Mouse (Mus musculus) left cerebral cortex, adult 11 months (tissue): ENCODE measurements around the gene Ptrh1.
A peak's percentile ranks its signal among the peaks of the same experiment; 100 is the strongest.

Experiments used
- DNase-seq: peaks from one replicate; pipeline ENCODE4 v3.0.0; 2022; ENCODE audit warnings: low spot score

Gene Ptrh1

DNA sequence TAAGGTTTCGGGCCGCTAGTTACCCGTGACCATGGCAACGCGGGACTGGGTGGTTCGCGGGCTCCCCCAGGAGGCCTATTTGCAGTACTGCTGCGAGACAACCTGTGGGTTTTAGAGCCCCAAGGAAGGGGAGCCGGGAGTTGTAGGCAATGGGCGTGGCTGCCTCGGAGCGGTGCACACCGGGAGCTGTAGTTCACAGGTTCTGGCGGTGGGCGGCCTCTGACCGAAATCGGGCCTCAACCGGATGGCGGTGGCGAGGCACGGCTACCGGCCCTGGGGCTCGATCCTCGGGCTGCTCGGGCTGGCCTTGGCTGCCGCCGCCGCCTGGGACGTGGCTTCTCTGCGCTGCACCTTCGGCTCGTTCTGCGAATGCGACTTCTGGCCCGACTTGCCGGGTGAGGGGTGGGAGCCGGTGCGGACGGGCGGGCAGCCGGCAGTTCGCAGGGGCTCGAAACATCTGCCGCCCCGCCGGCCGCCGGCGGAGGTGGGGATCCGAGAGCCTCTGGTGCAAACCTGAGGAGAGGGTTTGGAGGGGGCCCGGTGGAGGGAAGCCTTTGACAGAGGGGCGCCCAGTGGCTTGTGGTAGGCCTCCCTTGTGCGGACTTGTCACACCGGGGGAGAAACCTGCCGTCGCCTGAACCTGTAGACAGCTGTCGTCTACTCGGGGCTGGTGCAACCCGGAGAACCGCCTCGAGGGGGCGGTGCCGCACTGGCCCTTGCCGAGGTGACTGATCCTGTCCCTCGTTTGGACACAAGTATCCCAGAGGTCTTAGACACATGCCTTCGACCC is 18.3 kb upstream of the Ptrh1 start, which contains the start of gene Tor2a:
Gene Tor2a (plus strand): TSS at position 179 of the 790 bp plus-strand sequence.
- DNase-seq = peak; percentile 96

DNA sequence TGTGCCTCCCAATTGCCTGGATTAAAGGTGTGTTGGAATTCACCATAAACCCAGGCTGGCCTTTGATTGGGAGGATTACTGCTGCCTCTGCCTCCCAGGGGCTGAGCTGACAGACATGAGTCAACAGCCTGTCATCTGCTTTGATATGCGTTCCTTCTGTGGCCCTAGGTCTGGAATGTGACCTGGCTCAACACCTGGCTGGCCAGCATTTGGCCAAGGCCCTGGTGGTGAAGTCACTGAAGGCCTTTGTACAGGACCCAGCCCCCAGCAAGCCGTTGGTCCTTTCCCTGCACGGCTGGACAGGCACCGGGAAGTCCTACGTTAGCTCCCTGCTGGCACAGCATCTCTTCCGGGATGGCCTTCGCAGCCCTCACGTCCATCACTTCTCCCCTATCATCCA is 17.1 kb upstream of the Ptrh1 start:
- no peak for DNase-seq

DNA sequence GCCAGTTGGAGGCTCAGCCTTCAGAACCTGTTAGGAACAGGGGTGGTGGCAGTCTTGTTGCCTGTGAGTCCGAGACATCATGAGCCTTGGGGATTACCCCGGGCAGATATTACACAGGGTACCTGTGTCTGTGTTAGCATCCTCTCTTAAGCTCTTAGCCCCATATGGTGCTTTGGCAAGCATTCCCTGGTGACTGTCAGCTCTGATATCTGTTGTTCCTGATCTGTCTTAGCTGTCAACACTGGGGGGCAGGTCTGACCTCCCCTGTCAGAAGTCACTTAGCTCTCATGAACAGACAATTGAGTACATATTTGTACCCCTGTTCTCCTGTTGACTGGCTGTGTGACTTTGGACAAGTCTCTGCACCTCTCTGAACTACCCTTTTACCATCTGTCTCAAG is 16.6 kb upstream of the Ptrh1 start:
- no peak for DNase-seq

DNA sequence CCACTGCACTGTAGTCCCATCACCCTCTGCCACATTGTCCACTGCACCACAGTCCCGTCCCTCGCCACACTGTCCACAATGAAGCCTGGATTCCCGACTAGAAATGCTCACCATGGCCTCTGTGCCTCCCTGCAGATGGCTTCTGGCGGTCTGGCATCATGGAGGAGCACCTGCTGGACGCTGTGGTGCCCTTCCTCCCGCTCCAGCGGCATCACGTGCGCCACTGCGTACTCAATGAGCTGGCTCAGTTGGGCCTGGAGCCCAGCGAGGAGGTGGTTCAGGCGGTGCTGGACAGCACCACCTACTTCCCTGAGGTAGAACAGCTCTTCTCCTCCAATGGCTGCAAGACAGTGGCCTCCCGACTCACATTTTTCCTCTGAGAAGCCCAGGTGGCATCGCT is 14.2 kb upstream of the Ptrh1 start:
- DNase-seq = no peak

DNA sequence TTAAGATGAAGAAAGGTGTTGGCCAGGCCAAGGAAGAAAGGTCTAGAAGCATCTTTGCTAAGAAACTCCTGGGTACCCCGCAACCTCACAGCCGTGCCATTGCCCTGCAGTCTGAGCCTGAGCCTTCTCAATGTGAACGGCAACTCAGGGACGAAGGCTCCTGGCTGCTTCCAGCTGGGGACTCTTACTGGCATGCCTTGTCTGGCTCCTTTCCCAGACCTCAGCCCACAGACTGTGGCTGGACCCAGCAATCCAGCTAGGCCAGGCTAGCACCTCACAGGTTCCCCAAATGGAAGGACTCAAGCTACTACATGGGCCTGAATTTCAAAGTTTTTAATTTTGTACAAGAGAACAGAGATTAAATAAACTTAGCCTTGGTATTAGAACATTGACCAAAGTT is 13.7 kb upstream of the Ptrh1 start:
- DNase-seq = no peak

DNA sequence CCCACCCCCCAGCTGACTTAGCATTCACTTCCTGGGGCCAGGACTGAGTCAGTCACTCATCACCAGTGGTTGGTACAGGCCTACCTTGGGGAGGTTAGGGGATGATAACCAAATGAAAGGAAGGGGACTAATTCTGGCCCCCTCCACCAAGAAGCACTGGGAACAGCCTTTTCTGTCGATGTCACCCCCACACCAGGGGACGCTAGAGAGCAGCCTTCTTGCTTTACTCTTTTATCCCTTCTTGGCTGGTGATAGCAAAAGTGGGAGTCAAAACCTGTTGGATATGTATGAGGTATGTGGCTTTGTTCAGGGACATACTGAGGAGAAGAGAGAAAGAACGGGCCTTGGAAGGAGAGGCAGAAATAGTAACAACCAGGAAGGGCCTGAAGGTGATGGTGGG is 12.2 kb upstream of the Ptrh1 start:
- DNase-seq = no peak

DNA sequence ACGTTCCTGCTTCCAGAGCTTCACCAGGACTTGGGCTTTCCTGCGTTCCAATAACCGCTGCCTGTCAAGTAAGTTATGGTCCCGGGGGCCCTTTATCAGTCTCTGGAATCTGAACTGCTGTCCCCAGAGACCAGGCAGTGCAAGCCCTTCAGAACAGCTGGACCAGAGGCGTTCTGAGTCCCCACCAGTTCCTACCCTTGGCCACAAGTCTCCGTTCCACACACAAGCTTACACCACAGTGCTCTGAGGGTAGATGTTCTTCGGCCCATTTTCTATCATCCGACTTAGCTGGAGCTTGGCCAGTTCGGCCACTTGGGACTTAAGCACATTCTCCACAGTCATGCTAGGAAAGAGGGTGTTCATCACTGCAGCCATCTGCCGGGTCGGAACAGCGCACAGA is 8.3 kb upstream of the Ptrh1 start:
- DNase-seq = no peak

DNA sequence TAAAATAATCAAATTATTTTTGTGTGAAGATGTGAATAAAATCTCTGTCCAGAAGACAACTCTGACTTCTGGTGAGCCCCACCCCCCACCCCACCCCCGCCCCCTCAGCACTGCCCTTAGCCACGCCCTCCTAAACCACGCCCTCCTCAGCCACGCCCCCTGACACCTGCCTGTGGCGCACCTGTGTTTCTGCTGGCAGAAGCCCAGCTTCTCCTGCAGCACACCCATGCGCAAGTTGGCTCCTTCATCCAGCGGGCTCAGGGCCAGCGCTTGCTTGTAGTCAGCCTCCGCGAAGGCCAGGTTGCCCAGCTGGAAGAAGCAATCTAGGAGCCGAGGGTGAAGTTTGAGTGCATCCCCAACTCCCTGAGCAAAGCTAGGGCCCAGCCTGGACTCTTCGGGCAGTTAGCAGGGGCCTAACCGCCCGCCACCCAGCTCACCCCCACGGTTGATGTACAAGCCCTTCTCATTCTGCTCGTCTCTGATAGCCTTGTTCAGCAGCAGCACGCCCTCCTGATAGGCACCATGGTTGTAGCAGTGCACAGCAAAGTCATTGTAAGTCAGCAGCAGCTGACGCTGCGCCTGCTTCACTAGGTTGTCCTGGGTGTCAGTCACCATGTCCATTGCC is 6.8 kb upstream of the Ptrh1 start:
- DNase-seq = no peak

DNA sequence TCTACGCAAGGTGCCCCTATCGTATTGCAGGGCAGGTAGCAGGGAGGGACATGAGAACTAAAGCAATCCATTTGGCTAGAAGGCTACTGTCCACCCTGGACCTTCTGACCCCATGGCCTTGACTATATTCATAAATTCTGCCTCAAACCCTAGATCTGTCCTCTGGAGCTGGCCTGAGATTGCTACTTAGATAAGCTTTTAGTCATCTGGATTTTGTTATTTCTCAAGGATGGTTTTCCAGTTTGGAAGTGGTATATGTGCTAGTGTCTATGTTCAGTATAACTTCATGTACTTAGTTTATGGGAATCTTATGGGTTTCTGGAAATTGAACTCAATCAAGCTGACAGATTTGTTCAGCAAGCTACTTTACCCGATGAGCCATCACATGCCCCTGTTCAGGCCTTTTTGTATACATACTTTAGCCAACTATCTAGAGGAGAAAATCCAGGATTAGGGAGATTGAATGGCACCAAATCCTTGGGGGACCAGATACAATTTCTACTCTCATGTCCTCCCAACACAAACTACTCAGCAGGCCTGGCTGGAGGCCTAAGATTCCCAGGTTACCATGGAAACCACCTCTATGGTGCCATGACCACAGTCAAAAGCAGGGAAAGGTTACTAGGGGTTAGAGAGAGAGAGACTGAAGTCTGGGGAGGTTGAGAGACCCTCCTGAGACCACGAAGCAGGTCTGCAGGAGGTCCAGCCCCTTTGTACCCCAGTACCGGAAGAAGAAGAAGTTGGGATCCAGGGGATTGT is 6.1 kb upstream of the Ptrh1 start:
- DNase-seq = no peak

DNA sequence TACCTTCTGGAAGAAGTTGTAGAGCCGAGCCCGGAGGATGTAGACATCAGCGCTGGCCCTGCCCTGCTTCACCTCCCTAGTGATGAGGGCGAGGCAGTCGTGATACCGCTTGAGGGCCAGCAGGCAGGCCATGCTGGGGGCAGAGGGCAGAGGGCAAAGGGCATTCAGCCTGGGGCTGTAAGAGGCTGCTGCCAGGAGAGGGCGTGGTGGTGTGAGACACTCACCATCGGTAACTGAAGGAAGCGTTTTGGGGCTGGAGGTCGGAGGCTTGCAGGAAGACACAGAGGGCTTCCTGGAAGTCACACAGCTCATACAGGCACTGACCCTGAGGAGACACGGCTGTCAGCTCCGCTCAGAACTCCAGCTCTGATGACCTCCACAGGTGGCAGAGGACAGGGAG is 3.7 kb upstream of the Ptrh1 start:
- DNase-seq = no peak

DNA sequence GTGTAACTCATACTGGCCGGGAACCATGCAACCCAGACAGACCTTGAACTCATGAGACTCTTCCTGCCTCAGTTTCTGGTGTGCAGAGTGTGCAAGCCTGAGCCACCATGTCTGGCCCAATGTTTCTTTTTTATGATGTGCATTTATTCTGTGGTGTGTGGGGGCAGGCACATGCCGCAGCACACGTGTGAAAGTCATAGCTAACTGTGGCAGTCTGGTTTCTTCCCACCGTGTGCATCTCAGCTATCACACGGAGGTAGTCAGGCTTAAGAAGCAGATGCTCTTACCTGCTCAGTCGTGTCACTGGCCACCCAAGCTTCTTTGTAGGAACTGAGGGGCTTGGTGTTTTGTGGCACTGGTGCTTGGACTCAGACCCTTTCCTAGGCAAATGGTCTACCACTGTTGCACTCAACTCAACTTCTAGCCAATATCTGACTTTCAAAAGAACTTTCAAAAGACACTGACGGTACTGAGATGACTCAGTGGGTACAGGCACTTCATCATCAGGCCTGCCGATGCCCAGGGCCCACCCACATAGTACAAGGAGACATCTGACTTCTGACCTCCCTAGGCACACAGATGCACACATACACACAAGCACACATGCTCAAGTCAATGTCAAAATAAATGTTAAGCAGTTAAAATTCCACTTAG is 2.8 kb upstream of the Ptrh1 start:
- DNase-seq = no peak

DNA sequence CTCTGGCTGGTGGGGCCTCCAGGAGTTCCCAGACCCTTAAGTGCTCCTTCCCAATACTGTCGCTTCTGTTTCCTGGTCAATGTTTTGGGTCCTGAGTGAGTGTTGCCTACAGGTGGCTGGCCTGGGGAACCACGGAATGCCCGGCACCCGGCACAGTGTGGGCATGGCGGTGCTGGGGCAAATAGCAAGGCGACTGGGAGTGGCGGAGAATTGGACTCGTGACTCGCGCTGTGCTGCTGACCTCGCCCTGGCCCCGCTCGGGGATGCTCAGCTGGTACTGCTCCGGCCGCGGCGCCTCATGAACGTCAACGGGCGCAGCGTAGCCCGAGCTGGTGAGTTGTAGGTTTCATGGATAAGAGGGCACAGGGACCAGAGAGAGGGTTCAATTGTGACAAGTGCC is 606 bp downstream of the Ptrh1 start:
- no peak for DNase-seq

DNA sequence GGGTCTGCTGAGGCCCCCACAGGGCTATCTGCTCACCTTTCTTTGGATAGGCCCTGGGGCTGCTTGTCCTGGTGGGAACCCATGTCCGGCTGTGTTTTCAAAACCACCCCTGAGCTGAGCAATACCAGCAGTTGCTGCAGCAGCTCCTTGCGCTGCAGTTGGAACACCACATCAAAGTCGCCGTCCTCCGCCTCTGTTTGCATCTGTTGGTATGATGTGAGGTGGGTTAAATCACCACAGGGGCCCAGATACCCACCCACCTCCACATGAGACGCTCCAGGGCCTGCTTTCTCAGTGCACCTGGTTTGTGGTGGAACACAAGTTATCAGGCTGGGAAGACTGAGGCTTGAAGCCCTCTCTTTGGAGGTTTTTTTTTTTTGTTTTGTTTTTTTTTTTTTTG is 2.5 kb downstream of the Ptrh1 start:
- no peak for DNase-seq

DNA sequence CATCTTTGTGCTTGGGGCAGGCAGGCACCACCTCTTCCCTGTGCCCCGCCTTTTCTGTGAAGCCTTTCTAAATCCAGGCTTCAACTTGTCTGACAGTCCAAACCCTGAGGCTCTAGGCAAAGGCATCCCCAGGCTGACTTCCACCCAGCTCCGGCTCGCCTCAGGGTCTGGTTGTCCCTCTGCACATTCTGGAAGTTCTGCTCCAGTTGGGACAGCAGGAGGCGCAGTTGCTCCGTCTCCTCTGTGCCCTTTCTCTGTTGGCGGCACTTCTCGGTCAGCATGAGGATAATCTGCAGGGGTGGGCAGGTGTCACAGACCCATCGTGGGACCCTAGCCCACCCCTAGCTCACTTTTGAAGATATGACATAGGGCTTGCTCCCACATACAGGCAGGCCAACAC is 3.5 kb downstream of the Ptrh1 start:
- no peak for DNase-seq

DNA sequence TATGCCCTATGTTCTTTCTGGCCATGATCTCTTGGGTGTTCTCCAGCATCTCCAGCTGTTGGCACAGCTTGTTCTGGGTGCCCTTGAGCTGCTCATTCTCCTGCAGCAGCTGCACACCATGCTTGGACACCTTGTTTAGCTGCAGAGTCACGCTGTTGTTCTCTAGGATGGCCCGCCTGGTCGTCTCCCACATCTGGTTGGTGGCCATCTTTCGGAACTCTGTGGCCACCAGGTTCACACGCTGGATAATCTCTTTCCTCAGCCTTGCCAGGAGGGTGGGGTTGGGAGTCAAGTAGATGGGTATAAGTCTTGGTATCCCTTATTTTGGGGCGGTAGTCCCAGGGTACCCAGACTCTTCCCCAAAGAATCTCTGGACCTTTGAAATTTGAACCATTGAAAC is 4.1 kb downstream of the Ptrh1 start:
- DNase-seq = no peak

DNA sequence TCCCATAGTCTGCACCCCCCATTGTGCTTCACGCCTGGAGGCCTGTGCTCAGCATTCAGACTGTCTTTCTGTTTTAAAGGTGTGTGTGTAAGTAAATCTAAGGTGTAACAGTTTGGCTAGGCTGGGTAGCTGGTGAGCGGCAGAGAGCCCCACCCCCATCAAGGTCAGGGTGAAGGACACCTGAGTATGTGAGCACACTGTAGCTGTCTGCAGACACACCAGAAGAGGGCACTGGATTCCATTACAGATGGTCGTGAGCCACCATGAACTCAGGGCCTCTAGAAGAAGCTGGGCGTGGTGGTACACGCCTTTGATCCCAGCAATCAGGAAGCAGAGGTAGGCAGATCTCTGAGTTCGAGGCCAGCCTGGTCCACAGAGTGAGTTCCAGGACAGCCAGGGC is 6.1 kb downstream of the Ptrh1 start:
- DNase-seq = no peak

DNA sequence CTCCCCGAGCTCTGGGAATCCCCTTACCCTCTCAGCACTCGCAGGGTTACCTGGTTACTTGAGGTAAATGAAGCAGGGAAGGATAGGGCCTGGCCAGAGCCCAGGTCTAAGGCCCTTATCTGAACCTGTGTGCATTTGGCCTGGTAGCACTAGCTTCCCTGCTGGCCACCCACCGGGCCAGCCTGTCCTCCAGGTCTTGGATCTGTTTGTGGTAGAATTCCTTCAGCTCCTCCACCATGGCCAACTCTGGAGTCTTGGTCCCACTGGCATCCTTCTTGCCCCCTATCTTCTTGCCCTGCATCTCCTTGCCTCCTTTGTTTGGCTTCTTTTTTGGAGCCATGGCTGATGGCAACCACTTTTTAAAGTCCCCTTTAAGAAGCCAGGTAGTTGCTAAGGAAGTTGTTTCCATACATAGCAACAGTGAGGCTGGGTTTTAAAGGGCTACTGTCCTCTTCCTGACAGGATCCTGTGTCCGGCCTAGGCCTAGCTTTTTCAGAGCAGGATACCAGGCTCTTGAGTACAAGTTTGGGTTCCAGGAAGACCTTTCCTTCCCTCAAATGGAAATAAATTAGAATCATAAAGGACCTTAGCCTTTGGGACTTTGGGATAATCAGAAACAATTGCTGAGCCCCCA is 8.6 kb downstream of the Ptrh1 start, which contains the start of gene Cfap157:
Gene Cfap157 (minus strand): TSS at position 381 of the 634 bp plus-strand sequence.
- no peak for DNase-seq

DNA sequence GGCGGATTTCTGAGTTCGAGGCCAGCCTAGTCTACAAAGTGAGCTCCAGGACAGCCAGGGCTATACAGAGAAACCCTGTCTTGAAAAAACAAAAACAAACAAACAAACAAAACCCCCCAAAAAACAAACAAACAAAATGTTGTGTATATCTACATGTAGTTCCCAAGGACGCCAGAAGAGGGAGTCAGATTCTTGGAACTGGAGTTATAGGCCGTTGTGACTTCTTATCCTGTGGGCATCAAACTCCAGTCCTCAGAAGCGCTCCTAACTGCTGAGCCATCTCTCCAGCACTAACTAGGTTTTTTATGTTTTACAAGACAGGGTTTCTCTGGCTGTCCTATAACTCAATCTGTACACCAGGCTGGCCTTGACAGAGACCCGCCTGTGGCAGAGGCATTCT is 11.6 kb downstream of the Ptrh1 start:
- DNase-seq = no peak

DNA sequence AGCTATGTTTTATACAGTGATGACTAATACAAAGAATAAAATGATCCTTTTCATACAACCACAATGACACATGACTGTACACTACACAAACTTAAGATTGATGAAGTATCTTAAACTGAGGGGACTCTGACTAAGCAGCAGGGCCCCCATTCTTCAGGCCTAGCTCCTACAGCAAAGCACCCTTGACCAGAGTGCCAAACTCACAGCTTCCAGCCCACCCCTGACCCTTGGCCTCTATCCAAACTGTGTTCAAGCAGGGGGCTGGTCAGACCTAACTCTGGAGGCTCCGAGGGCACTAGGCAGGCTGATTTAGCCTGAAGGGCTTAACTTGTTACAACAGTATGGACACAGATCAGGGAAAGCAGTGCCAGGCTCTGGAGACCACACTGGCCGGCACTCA is 13.0 kb downstream of the Ptrh1 start:
- no peak for DNase-seq

DNA sequence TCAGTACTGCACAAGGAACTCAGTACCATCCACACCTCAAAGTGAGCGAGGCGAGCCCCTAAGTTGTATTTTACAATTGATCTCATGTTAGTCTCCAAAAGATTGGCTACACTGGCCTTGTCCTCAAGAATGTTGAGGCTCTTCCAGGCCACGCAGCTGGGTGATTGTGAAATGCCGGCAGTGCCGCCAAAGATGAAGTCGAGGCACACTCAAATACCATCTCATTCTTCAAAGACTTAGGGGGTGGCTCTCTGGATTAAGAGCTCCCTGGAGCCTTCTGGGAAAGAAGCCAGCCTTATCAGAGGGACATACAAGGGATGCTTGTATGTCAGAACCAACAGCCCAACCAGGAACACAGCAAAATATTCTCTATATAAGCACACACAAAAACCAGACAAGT is 15.7 kb downstream of the Ptrh1 start:
- no peak for DNase-seq

DNA sequence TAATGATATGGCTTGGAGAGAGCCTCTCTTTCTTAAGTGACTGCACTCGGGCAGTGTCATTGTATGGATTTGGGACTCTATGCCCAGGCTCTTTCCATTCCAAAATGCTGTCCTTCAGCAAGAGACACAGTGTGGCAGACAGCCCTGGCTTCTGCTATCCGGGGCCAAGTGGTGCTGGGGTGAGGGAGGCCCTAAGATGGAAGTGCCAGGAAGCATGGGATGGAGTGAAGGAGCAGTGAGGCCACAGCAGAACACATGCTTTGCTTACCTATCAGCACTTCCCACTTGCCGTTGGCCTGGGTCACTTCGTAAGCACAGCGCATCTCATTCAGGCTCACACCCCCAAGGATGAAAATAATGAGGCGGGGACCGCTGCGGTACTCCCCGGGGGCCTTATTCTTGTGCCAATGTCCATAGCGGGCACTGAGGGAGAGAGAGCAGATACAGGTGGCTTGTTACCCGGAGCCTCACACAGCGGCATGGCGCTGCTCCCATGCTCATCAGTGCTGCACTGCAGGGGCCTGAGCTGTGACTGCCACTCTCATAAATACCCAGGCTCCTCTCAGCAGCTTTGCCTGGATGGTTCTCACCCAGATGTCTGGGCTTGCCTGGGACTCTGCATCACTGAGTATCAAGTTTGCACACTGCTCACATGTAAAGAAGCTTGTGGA is 20.3 kb downstream of the Ptrh1 start:
- no peak for DNase-seq
